Mouse (Mus musculus): Measurements from ENCODE around the gene U2af1l4. TPM values are rescaled to one million over a fixed set of nuclear protein-coding genes. Genes with fewer than 3 reads are reported as not detected.
A peak's percentile ranks its signal among the peaks of the same experiment; 100 is the strongest.

U2af1l4 gene
- polyA plus RNA-seq, 1 experiment from 2014 or later, result 115 TPM

GRCm38 (mm10) chr7:30596093-30596492, 33.0 kb downstream of the U2af1l4 start:
- H3K36me3 ChIP-seq (ENCODE audit: control insufficient read depth, insufficient read depth, low read length), result no peaks in the 10 kb centered on the region
- peaks cover 7 to 11% of the 10 kb centered on the region in 2 experiments for H3K4me1 ChIP-seq (ENCODE audit: control insufficient read depth in 2 of 2, insufficient read depth in 2 of 2, low read length in 2 of 2)
- H3K9me3 ChIP-seq (ENCODE audit: control insufficient read depth, low read length), result no peaks in the 10 kb centered on the region
- H3K4me3 ChIP-seq (ENCODE audit: control insufficient read depth in 1 of 2, insufficient read depth in 1 of 2, low read depth in 1 of 2, low read length in 2 of 2), result no peak overlapping the region
- no peak overlapping the region for H3K4me2 ChIP-seq (ENCODE audit: low read length)
- no peak overlapping the region for H3K27ac ChIP-seq (replicated peaks in 1 of 2; ENCODE audit: control insufficient read depth in 1 of 2, insufficient read depth in 1 of 2, low read depth in 2 of 2, low read length in 2 of 2)
- ATAC-seq (ENCODE audit: insufficient number of reproducible peaks, insufficient read depth, low FRiP score, low read depth), result no peak
- H3K27me3 ChIP-seq (ENCODE audit: control insufficient read depth, insufficient read depth, low read length), result peaks cover 5% of the 10 kb centered on the region
- 69% methylated on average over 5 of the region's 5 CpGs for WGBS
- H3K9ac ChIP-seq (ENCODE audit: low read length), result no peak overlapping the region

GRCm38 (mm10) chr7:30596811-30597210, 33.7 kb downstream of the U2af1l4 start:
- Histone ChIP-seq H3K36me3 (ENCODE audit: control insufficient read depth, insufficient read depth, low read length) (no peaks in the 10 kb centered on the region), H3K27ac (replicated peaks in 1 of 2; ENCODE audit: control insufficient read depth in 1 of 2, insufficient read depth in 1 of 2, low read depth in 2 of 2, low read length in 2 of 2) (no peak overlapping the region), H3K4me3 (ENCODE audit: control insufficient read depth in 1 of 2, insufficient read depth in 1 of 2, low read depth in 1 of 2, low read length in 2 of 2) (no peak overlapping the region), H3K9ac (ENCODE audit: low read length) (no peak overlapping the region), H3K27me3 (ENCODE audit: control insufficient read depth, insufficient read depth, low read length) (peaks cover 5% of the 10 kb centered on the region), H3K4me2 (ENCODE audit: low read length) (no peak overlapping the region), H3K9me3 (ENCODE audit: control insufficient read depth, low read length) (no peaks in the 10 kb centered on the region), H3K4me1 (ENCODE audit: control insufficient read depth in 2 of 2, insufficient read depth in 2 of 2, low read length in 2 of 2) (peaks cover 7 to 11% of the 10 kb centered on the region in 2 experiments)
- WGBS, result 76% methylated on average over 5 of the region's 5 CpGs
- no peak for ATAC-seq (ENCODE audit: insufficient number of reproducible peaks, insufficient read depth, low FRiP score, low read depth)

- H3K9me3 ChIP-seq (ENCODE audit: control insufficient read depth, low read length), result no peaks in the 10 kb centered on the region
- ATAC-seq (ENCODE audit: insufficient number of reproducible peaks, insufficient read depth, low FRiP score, low read depth), result no peak
- no peak within 1 kb of the TSS for H3K4me3 ChIP-seq (ENCODE audit: control insufficient read depth in 1 of 2, insufficient read depth in 1 of 2, low read depth in 1 of 2, low read length in 2 of 2)
- 92% methylated on average over 12 of the region's 12 CpGs for WGBS
- H3K27me3 ChIP-seq (ENCODE audit: control insufficient read depth, insufficient read depth, low read length), result peaks cover 5% of the 10 kb centered on the region
- H3K9ac ChIP-seq (ENCODE audit: low read length), result no peak within 1 kb of the TSS
- H3K4me2 ChIP-seq (ENCODE audit: low read length), result peak within 1 kb of the TSS; percentile 42
- no peaks in the 10 kb centered on the region for H3K36me3 ChIP-seq (ENCODE audit: control insufficient read depth, insufficient read depth, low read length)
- H3K27ac ChIP-seq (replicated peaks in 1 of 2; ENCODE audit: control insufficient read depth in 1 of 2, insufficient read depth in 1 of 2, low read depth in 2 of 2, low read length in 2 of 2), result no peak within 1 kb of the TSS; a peak in 1 of 4 replicates
- peaks cover 9 to 11% of the 10 kb centered on the region in 2 experiments for H3K4me1 ChIP-seq (ENCODE audit: control insufficient read depth in 2 of 2, insufficient read depth in 2 of 2, low read length in 2 of 2)
These were observed 35.7 kb downstream of the U2af1l4 start, which contains the start of gene Zbtb32 for GRCm38 (mm10) chr7:30598786-30599185. Zbtb32 (minus strand) TSS chr7:30598909.

GRCm38 (mm10) chr7:30599933-30600353, 36.8 kb downstream of the U2af1l4 start:
- H3K27ac ChIP-seq (replicated peaks in 1 of 2; ENCODE audit: control insufficient read depth in 1 of 2, insufficient read depth in 1 of 2, low read depth in 2 of 2, low read length in 2 of 2), result peak overlapping the region in 1 of 2 experiments; percentile 19; a peak in 2 of 4 replicates
- no peaks in the 10 kb centered on the region for H3K27me3 ChIP-seq (ENCODE audit: control insufficient read depth, insufficient read depth, low read length)
- WGBS, result under 1% methylated on average over 16 of the region's 16 CpGs
- H3K9me3 ChIP-seq (ENCODE audit: control insufficient read depth, low read length), result no peaks in the 10 kb centered on the region
- no peak overlapping the region for H3K4me3 ChIP-seq (ENCODE audit: control insufficient read depth in 1 of 2, insufficient read depth in 1 of 2, low read depth in 1 of 2, low read length in 2 of 2)
- peak; percentile 86 for ATAC-seq (ENCODE audit: insufficient number of reproducible peaks, insufficient read depth, low FRiP score, low read depth)
- H3K4me1 ChIP-seq (ENCODE audit: control insufficient read depth in 2 of 2, insufficient read depth in 2 of 2, low read length in 2 of 2), result peaks cover 9 to 11% of the 10 kb centered on the region in 2 experiments
- H3K4me2 ChIP-seq (ENCODE audit: low read length), result peak overlapping the region; percentile 48
- H3K36me3 ChIP-seq (ENCODE audit: control insufficient read depth, insufficient read depth, low read length), result no peaks in the 10 kb centered on the region
- H3K9ac ChIP-seq (ENCODE audit: low read length), result peak overlapping the region; percentile 52; the same call in 1 of the 2 replicates

DNA sequence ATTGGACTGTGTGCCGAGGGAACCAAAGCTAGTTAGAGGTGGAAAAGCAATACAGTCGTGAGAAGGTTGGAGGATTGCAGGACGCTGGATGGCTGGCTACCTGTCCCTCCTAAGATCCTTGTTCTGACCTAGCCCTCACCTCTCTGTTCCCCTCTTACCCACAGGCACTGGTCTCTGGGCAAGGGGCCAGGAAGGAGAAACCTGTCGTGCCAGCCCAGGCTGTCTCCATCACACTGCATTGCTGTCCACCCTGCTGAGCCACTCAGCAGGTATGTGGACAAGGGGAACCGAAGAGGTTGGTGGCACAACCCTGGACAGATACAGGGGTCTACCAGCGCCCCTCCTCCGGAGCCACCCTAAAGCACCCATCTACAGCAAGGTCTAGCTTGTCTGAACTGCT, 37.5 kb downstream of the U2af1l4 start:
- Histone ChIP-seq H3K4me1 (ENCODE audit: control insufficient read depth in 2 of 2, insufficient read depth in 2 of 2, low read length in 2 of 2) (peaks cover 9 to 11% of the 10 kb centered on the region in 2 experiments), H3K27me3 (ENCODE audit: control insufficient read depth, insufficient read depth, low read length) (no peaks in the 10 kb centered on the region), H3K4me2 (ENCODE audit: low read length) (peak overlapping the region; percentile 48; the same call in 1 of the 2 replicates), H3K9ac (ENCODE audit: low read length) (peak overlapping the region; percentile 52; the same call in 1 of the 2 replicates), H3K4me3 (ENCODE audit: control insufficient read depth in 1 of 2, insufficient read depth in 1 of 2, low read depth in 1 of 2, low read length in 2 of 2) (no peak overlapping the region), H3K27ac (replicated peaks in 1 of 2; ENCODE audit: control insufficient read depth in 1 of 2, insufficient read depth in 1 of 2, low read depth in 2 of 2, low read length in 2 of 2) (peak overlapping the region in 1 of 2 experiments; percentile 19; a peak in 1 of 4 replicates), H3K9me3 (ENCODE audit: control insufficient read depth, low read length) (no peaks in the 10 kb centered on the region), H3K36me3 (ENCODE audit: control insufficient read depth, insufficient read depth, low read length) (no peaks in the 10 kb centered on the region)
- 0 out of 2 replicates have a peak, but pooled peaks have one; percentile 10 for ATAC-seq (ENCODE audit: insufficient number of reproducible peaks, insufficient read depth, low FRiP score, low read depth)
- 63% methylated on average over 7 of the region's 7 CpGs for WGBS

- 18% methylated on average over 3 of the region's 3 CpGs for WGBS
- H3K4me1 ChIP-seq (ENCODE audit: control insufficient read depth in 2 of 2, insufficient read depth in 2 of 2, low read length in 2 of 2), result peaks cover 9 to 11% of the 10 kb centered on the region in 2 experiments
These were observed 39.5 kb downstream of the U2af1l4 start for GRCm38 (mm10) chr7:30602583-30602982.

DNA sequence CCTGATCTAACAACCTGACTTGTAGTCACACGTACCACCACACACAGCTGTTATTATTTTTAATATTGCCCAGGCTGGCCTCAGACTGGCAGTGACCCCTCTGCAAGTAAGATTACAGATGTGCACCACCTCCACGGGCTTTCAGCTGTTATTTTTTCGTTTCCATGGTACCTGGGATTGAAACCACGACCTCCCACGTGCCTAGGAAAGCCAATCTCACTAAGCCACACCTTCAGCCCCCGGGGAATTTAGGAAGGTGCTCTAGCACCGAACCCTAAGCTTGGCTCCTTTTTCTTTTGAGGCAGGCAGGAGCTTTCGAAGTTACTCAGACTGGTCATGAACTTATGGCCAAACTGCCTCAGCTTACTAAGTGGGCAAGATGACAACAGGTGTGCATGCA, 41.3 kb downstream of the U2af1l4 start:
- Histone ChIP-seq H3K36me3 (ENCODE audit: control insufficient read depth, insufficient read depth, low read length) (no peaks in the 10 kb centered on the region), H3K4me1 (ENCODE audit: control insufficient read depth in 2 of 2, insufficient read depth in 2 of 2, low read length in 2 of 2) (peaks cover 9 to 11% of the 10 kb centered on the region in 2 experiments), H3K27ac (replicated peaks in 1 of 2; ENCODE audit: control insufficient read depth in 1 of 2, insufficient read depth in 1 of 2, low read depth in 2 of 2, low read length in 2 of 2) (no peak overlapping the region), H3K4me3 (ENCODE audit: control insufficient read depth in 1 of 2, insufficient read depth in 1 of 2, low read depth in 1 of 2, low read length in 2 of 2) (no peak overlapping the region), H3K9me3 (ENCODE audit: control insufficient read depth, low read length) (no peaks in the 10 kb centered on the region), H3K4me2 (ENCODE audit: low read length) (no peak overlapping the region), H3K9ac (ENCODE audit: low read length) (no peak overlapping the region), H3K27me3 (ENCODE audit: control insufficient read depth, insufficient read depth, low read length) (no peaks in the 10 kb centered on the region)
- ATAC-seq (ENCODE audit: insufficient number of reproducible peaks, insufficient read depth, low FRiP score, low read depth), result no peak
- WGBS, result 54% methylated on average over 8 of the region's 8 CpGs

More at GRCm38 (mm10) chr7:30602583-30602982, 39.5 kb downstream of the U2af1l4 start:
- H3K9ac ChIP-seq (ENCODE audit: low read length), result no peak overlapping the region
- ATAC-seq (ENCODE audit: insufficient number of reproducible peaks, insufficient read depth, low FRiP score, low read depth), result no peak
- no peak overlapping the region for H3K4me3 ChIP-seq (ENCODE audit: control insufficient read depth in 1 of 2, insufficient read depth in 1 of 2, low read depth in 1 of 2, low read length in 2 of 2)
- H3K27ac ChIP-seq (replicated peaks in 1 of 2; ENCODE audit: control insufficient read depth in 1 of 2, insufficient read depth in 1 of 2, low read depth in 2 of 2, low read length in 2 of 2), result no peak overlapping the region
- no peak overlapping the region for H3K4me2 ChIP-seq (ENCODE audit: low read length)
- no peaks in the 10 kb centered on the region for H3K27me3 ChIP-seq (ENCODE audit: control insufficient read depth, insufficient read depth, low read length)
- no peaks in the 10 kb centered on the region for H3K9me3 ChIP-seq (ENCODE audit: control insufficient read depth, low read length)
- no peaks in the 10 kb centered on the region for H3K36me3 ChIP-seq (ENCODE audit: control insufficient read depth, insufficient read depth, low read length)

GRCm38 (mm10) chr7:30604944-30605343, 41.8 kb downstream of the U2af1l4 start:
- Histone ChIP-seq H3K4me2 (ENCODE audit: low read length) (no peak overlapping the region), H3K27ac (replicated peaks in 1 of 2; ENCODE audit: control insufficient read depth in 1 of 2, insufficient read depth in 1 of 2, low read depth in 2 of 2, low read length in 2 of 2) (no peak overlapping the region), H3K27me3 (ENCODE audit: control insufficient read depth, insufficient read depth, low read length) (no peaks in the 10 kb centered on the region), H3K9ac (ENCODE audit: low read length) (no peak overlapping the region), H3K4me1 (ENCODE audit: control insufficient read depth in 2 of 2, insufficient read depth in 2 of 2, low read length in 2 of 2) (peaks cover 10 to 13% of the 10 kb centered on the region in 2 experiments), H3K36me3 (ENCODE audit: control insufficient read depth, insufficient read depth, low read length) (no peaks in the 10 kb centered on the region), H3K4me3 (ENCODE audit: control insufficient read depth in 1 of 2, insufficient read depth in 1 of 2, low read depth in 1 of 2, low read length in 2 of 2) (no peak overlapping the region), H3K9me3 (ENCODE audit: control insufficient read depth, low read length) (no peaks in the 10 kb centered on the region)
- 76% methylated on average over 8 of the region's 8 CpGs for WGBS
- ATAC-seq (ENCODE audit: insufficient number of reproducible peaks, insufficient read depth, low FRiP score, low read depth), result no peak
